Mouse (Mus musculus) central nervous system, embryonic 14 days (tissue): ENCODE measurements around the gene Tdo2. TPM values are rescaled to one million over a fixed set of nuclear protein-coding genes. Genes with fewer than 3 reads are reported as not detected.

Experiments
- polyA plus RNA-seq: library from polyadenylated mRNA; depleted of rRNA; stranded (reverse); fragments of >200 nt; gene quantifications from 2 replicates; pipeline ENCODE4 v1.2.3, GENCODE M21; 2012; rRNA removed

Gene Tdo2
- polyA plus RNA-seq, result 0.23 and 0.65 TPM in 2 replicates

GRCm38 (mm10) chr3:81976102-81976501 lies at the start of gene Tdo2:
Tdo2 (minus strand) TSS chr3:81976202.

DNA sequence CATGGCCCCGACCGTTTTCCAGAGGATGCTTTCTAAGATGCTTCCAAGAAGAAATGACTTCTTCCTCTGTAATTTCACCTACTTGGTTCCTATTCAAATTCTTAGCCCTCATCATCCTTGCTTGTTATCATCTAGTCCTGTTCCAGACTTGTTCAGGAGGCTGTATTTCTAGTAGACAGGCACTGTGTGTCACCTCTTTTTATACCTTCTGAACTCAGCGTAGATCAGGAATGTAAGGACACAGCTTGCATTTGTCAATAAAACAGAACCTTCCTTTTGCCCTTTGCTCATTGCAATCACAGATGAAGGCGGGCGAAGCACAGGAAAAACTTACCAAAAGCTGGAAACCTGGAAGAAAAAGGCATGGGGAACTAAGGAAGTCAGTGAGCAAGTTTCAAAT lies 6.0 kb upstream of the Tdo2 start, which contains the start of gene Asic5:
Asic5 (plus strand) TSS at position 301 of the 400 bp plus-strand sequence.

GRCm38 (mm10) chr3:81932141-81933101 lies 43.6 kb downstream of the Tdo2 start, which contains the start of gene Ctso:
Ctso (plus strand) TSS chr3:81932601.

Other genes starting within 250 kb of the Tdo2 start
- 5.0 and 5.3 TPM in 2 replicates for gene Ctso, start 43.6 kb downstream of the Tdo2 start, polyA plus RNA-seq
- gene Asic5, start 6.1 kb upstream of the Tdo2 start, polyA plus RNA-seq, result not detected in 2 replicates
- gene Gucy1b1, start 98.5 kb upstream of the Tdo2 start, polyA plus RNA-seq, result 21.6 and 24.1 TPM in 2 replicates
- gene Gucy1a1, start 169.6 kb upstream of the Tdo2 start, polyA plus RNA-seq, result 10.8 and 13.8 TPM in 2 replicates